Mouse (Mus musculus) C2C12 (cell line): ENCODE data around the gene Aven. TPM values are rescaled to one million over a fixed set of nuclear protein-coding genes. Genes with fewer than 3 reads are reported as not detected.

Experiments used
- H3K27me3 ChIP-seq: one replicate; pipeline ENCODE4 v1.6.1; 2011; ENCODE audit not compliant: control insufficient read depth, insufficient read depth, insufficient read length
- H3K36me3 ChIP-seq: one replicate; pipeline ENCODE4 v1.6.1; 2011; ENCODE audit not compliant: control insufficient read depth, insufficient read depth
- H3K4me3 ChIP-seq: one replicate; pipeline ENCODE4 v1.5.1; 2011; ENCODE audit warnings: mild to moderate bottlenecking, control low read depth; ENCODE audit not compliant: poor library complexity, insufficient read depth, severe bottlenecking
- H3K79me2 ChIP-seq: one replicate; pipeline ENCODE4 v1.6.1; 2011; ENCODE audit not compliant: control insufficient read depth, insufficient read depth
- H3K79me3 ChIP-seq: one replicate; pipeline ENCODE4 v1.6.1; 2011; ENCODE audit warnings: low read depth, control low read depth
- H3ac ChIP-seq: one replicate; pipeline ENCODE3; 2011; ENCODE audit warnings: low read depth; ENCODE audit not compliant: control insufficient read depth, insufficient read length
- CEBPB ChIP-seq: IDR thresholded peaks from one replicate; pipeline ENCODE4 v1.6.1; 2011; ENCODE audit warnings: low read depth, mild to moderate bottlenecking, control low read depth, moderate library complexity
- CTCF ChIP-seq: IDR thresholded peaks from one replicate; pipeline ENCODE4 v1.5.1; 2011; ENCODE audit not compliant: control insufficient read depth, insufficient read depth, insufficient read length
- FOSL1 ChIP-seq: IDR thresholded peaks from one replicate; pipeline ENCODE4 v1.8.0; 2011; ENCODE audit warnings: mild to moderate bottlenecking, low read length; ENCODE audit not compliant: poor library complexity, insufficient read depth, severe bottlenecking
- MAX ChIP-seq: IDR thresholded peaks from one replicate; pipeline ENCODE4 v1.6.1; 2011; ENCODE audit warnings: mild to moderate bottlenecking, control low read depth
- MYOD1 ChIP-seq: IDR thresholded peaks from one replicate; pipeline ENCODE4 v1.6.1; 2011; ENCODE audit warnings: low read depth; ENCODE audit not compliant: control insufficient read depth, insufficient read length
- MYOG ChIP-seq: IDR thresholded peaks from one replicate; pipeline ENCODE4 v1.6.1; 2011; ENCODE audit not compliant: control insufficient read depth, insufficient read length; ENCODE audit errors: extremely low read depth
- USF1 ChIP-seq: IDR thresholded peaks from one replicate; pipeline ENCODE4 v1.6.1; 2011; ENCODE audit warnings: low read depth, mild to moderate bottlenecking, control low read depth, moderate library complexity
- polyA plus RNA-seq: library from polyadenylated mRNA; unstranded; fragments of >200 nt; fragmentation: generic; extraction: Trizol; gene quantifications from one replicate; pipeline ENCODE4 v1.2.1, GENCODE M21; 2012; ENCODE audit warnings: missing spikeins

Gene Aven
- polyA plus RNA-seq, 1 experiment = 19.9 TPM

DNA sequence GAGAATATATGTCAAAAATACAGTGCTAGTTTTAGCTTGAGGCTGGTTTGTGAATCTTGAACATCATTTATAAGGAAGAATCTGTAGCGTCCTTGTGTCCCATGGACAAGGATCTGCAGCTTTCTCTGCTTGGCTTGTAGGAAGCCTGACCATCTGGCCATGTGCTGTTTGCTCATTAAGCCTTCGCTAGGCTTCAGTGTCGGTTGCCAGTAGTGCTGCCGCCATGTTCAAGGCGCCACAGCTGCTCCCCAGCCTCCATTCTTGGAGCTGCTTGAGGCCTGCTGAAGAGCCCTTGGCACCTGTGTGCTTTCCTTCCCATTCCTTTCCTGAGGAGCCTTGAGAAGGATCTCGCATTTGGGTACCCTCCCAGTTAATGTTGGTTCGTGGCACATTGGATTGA lies 121.6 kb downstream of the Aven start:
- H3ac ChIP-seq = no peak overlapping the region
- H3K79me3 ChIP-seq = no peaks in the 10 kb centered on the region
- no peak for TF ChIP-seq CEBPB
- TF ChIP-seq MAX = no peak
- TF ChIP-seq CTCF = no peak
- no peak for TF ChIP-seq MYOG
- no peak for TF ChIP-seq FOSL1
- TF ChIP-seq USF1 = no peak
- TF ChIP-seq MYOD1 = no peak
- H3K36me3 ChIP-seq = no peaks in the 10 kb centered on the region
- no peaks in the 10 kb centered on the region for H3K79me2 ChIP-seq
- no peaks in the 10 kb centered on the region for H3K27me3 ChIP-seq
- no peak overlapping the region for H3K4me3 ChIP-seq

DNA sequence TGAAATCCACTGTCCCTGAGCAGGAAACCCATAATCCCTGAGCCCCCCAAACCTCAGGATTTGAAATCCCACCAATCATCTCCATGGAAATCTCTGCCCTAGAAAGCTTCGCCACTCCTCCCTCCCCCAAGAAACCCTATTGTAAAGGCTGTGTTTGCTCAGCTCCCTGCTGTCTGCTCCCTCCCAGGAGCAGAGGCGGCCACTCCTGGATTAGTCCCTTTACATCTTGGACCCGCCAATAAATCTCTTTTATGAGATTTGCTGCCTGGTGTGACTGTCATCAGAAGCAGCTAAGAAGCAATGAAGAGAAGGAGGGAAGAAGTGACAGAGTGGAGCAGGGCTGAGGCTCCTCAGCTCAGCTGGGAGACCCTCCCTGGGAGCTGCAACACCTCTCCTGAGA lies 124.4 kb downstream of the Aven start:
- Histone ChIP-seq H3K36me3 (no peaks in the 10 kb centered on the region), H3K79me3 (no peaks in the 10 kb centered on the region), H3K4me3 (no peak overlapping the region), H3K27me3 (no peaks in the 10 kb centered on the region), H3ac (no peak overlapping the region), H3K79me2 (no peaks in the 10 kb centered on the region)
- TF ChIP-seq USF1 = no peak
- no peak for TF ChIP-seq MYOG
- no peak for TF ChIP-seq CTCF
- TF ChIP-seq MAX = no peak
- no peak for TF ChIP-seq MYOD1
- no peak for TF ChIP-seq FOSL1
- no peak for TF ChIP-seq CEBPB

DNA sequence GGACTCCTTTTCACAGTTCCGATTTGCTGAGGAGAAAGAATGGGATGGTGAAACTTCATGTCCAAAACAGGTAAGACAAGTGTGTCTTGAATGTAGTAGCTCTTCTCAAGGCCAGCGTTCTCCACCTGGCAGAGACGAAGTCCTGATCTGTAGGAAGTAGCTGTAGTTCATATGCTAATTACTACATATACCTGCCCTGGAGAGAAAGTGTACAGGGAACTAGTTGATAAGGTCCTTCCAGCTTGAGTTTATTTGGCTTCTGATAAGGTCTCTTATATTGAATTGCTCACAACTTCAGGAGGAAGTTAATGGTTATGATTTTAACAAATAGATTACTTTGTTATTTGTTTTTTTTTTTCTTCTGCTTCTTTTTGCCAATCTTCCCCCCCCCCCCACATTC lies 132.4 kb downstream of the Aven start:
- Histone ChIP-seq H3K79me2 (no peaks in the 10 kb centered on the region), H3K79me3 (no peaks in the 10 kb centered on the region), H3K36me3 (no peaks in the 10 kb centered on the region), H3K4me3 (no peak overlapping the region), H3K27me3 (no peaks in the 10 kb centered on the region), H3ac (no peak overlapping the region)
- TF ChIP-seq CTCF = no peak
- no peak for TF ChIP-seq MYOG
- no peak for TF ChIP-seq CEBPB
- no peak for TF ChIP-seq FOSL1

DNA sequence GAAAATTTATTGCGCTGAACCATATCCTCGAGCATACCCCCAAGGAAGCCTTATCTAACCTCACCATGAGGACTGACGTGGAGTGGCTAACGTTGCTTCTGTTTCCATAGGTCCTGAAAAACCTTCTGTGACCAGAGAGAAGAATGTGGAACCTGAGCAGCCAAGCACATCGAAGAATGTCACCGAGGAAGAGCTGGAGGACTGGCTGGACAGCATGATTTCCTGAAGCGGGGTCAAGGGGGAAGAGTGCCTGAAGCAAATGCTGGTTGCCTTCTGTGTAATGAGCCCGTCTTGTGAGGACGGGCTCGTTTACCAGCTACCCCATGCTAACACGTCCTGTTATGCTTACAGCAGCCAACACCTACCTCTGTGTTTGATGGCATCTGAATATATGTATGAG lies 137.9 kb downstream of the Aven start:
- H3K27me3 ChIP-seq = no peaks in the 10 kb centered on the region
- no peak for TF ChIP-seq MYOG

DNA sequence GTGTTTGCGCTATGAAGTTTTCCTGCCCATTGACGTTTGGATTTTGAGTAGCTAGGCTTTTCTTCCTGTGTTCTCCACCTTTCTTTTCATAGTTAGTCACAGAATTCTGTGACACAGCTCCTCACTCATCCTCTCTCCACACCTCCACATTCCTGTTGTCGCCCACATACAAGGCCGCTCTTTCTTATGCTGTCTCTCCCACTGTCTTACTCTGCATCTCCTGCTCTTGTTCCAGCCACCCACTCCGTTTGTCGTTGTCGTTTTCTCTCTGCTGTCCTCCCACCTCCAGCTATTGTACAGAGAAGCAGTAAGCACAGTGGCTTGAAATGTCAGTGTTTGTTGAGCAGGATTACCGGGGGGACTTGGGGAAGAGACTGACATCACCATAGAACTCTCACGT lies 139.8 kb downstream of the Aven start:
- TF ChIP-seq CEBPB (no peak), USF1 (no peak), MAX (no peak), CTCF (no peak), MYOG (no peak), MYOD1 (no peak), FOSL1 (no peak)
- no peak overlapping the region for H3ac ChIP-seq
- no peaks in the 10 kb centered on the region for H3K27me3 ChIP-seq
- H3K36me3 ChIP-seq = peaks cover 12% of the 10 kb centered on the region
- H3K79me2 ChIP-seq = no peaks in the 10 kb centered on the region
- H3K4me3 ChIP-seq = no peak overlapping the region
- H3K79me3 ChIP-seq = no peaks in the 10 kb centered on the region

More for the DNA sequence above, 137.9 kb downstream of the Aven start:
- Histone ChIP-seq H3K36me3 (peaks cover 12% of the 10 kb centered on the region), H3ac (no peak overlapping the region), H3K4me3 (no peak overlapping the region), H3K79me2 (no peaks in the 10 kb centered on the region), H3K79me3 (no peaks in the 10 kb centered on the region)

- H3ac ChIP-seq = no peak overlapping the region
- no peaks in the 10 kb centered on the region for H3K79me3 ChIP-seq
- TF ChIP-seq USF1 (no peak), CTCF (no peak), FOSL1 (no peak), CEBPB (no peak), MYOD1 (no peak), MYOG (no peak), MAX (no peak)
- H3K79me2 ChIP-seq = no peaks in the 10 kb centered on the region
- H3K4me3 ChIP-seq = no peak overlapping the region
- H3K27me3 ChIP-seq = no peaks in the 10 kb centered on the region
- H3K36me3 ChIP-seq = peaks cover under 1% of the 10 kb centered on the region
These were observed 144.4 kb downstream of the Aven start for GRCm38 (mm10) chr2:112637206-112637605.
